Mouse (Mus musculus): Measurements from ENCODE around the gene F2rl1. TPM values are rescaled to one million over a fixed set of nuclear protein-coding genes. Genes with fewer than 3 reads are reported as not detected.

F2rl1 gene
- polyA plus RNA-seq, 1 experiment from 2014 or later: 0.25 TPM

DNA sequence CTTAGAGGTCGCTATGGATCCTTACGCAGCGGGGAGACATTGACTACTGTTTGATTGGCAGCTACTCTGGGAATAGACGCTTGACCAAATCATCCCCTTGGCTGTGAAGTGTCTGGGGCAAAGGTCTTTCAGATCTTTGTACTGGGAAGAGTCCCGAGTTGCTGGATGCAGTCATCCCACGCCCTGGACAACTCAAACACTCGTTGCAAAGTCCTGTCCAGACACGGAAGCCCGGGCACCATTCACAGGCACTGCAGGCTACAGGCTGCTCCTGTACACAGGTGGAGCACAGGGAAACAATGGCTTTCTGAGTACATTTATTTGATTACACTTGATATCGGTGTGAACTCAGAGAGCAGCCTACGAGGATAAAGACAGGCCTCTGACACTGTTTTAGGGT, 33.7 kb downstream of the F2rl1 start:
- Histone ChIP-seq H3K27ac (no peak overlapping the region), H3K36me3 (no peaks in the 10 kb centered on the region), H3K27me3 (no peaks in the 10 kb centered on the region), H3K9me3 (replicated peaks) (no peaks in the 10 kb centered on the region), H3K4me3 (no peak overlapping the region), H3K9ac (no peak overlapping the region), H3K4me1 (no peaks in the 10 kb centered on the region), H3K4me2 (replicated peaks) (no peak overlapping the region)
- 69% methylated on average over 11 of the region's 11 CpGs for WGBS
- ATAC-seq (ENCODE audit: low FRiP score): no peak

GRCm38 (mm10) chr13:95484664-95485063, 40.4 kb downstream of the F2rl1 start:
- Histone ChIP-seq H3K4me1 (no peaks in the 10 kb centered on the region), H3K9ac (no peak overlapping the region), H3K4me2 (replicated peaks) (no peak overlapping the region), H3K27me3 (peaks cover 4% of the 10 kb centered on the region; the same call in 1 of the 2 replicates), H3K27ac (no peak overlapping the region), H3K4me3 (no peak overlapping the region), H3K36me3 (no peaks in the 10 kb centered on the region), H3K9me3 (replicated peaks) (no peaks in the 10 kb centered on the region)
- WGBS: 60% methylated on average over 5 of the region's 5 CpGs
- ATAC-seq (ENCODE audit: low FRiP score): no peak

- Histone ChIP-seq H3K36me3 (no peaks in the 10 kb centered on the region), H3K27ac (no peak overlapping the region), H3K9ac (no peak overlapping the region), H3K4me3 (no peak overlapping the region), H3K4me1 (no peaks in the 10 kb centered on the region), H3K27me3 (peaks cover 4% of the 10 kb centered on the region; the same call in 1 of the 2 replicates), H3K9me3 (replicated peaks) (no peaks in the 10 kb centered on the region), H3K4me2 (replicated peaks) (no peak overlapping the region)
- WGBS: 24% methylated on average over 4 of the region's 4 CpGs
- peak; percentile 63; the same call in 1 of the 2 replicates for ATAC-seq (ENCODE audit: low FRiP score)
These were observed 43.6 kb downstream of the F2rl1 start for GRCm38 (mm10) chr13:95481428-95481827.

DNA sequence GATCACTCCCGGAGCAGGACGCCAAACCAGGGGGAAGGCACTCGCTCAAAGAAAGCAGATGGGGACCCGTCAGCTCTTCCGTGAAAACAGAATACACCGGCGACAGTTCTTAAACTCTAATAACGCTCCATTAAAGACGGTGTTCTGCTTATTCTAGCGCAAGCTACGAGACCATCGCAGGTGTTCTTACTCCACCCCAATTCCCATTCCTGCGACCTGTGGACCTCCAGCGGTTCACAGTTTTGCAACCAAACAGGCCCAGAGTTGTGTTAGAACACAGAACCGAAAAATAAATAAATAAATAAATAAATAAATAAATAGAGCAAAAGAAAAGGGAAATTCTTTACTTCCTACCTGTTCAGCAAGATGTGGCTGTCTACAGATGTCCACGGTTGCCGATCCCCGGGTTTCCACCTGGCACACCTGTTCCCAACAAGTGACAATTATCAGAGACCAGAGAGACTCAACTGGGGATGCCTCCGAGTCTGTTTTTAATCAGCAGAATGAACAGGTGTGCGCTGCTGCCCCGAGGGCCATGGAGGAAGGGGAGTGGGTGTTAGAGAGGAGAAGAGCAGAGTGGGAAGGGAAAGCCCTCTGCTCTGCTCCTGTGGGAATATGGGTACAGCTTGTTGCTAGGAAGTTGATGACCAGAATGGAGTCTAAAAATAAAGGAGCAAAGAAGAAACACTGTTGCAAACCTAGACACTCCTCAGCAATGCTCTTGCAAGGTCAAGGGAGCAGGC, 46.2 kb downstream of the F2rl1 start, which contains the start of gene S100z:
Gene S100z, minus strand, starts transcription at position 51 of the 743 bp plus-strand sequence.
- no peak within 1 kb of the TSS for H3K4me3 ChIP-seq

DNA sequence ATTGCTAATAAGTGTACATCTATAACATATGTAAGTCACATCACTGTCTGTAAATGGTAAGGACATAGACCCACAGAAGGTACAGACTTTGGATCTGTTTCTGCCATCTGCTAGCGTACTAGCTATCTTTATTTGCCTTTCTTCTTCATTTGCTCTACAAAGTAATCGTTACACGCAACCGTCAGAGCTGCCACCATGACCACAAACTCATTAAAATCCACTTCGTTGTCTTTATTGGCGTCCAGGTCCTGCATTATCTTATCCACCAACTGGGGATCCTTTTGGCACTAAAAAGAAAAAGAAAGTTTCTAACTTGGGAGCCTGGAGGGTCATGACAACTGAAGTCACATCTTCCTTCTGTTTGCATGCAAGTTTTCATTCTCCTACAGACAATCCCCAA, 47.9 kb downstream of the F2rl1 start:
- Histone ChIP-seq H3K36me3 (no peaks in the 10 kb centered on the region), H3K9ac (no peak overlapping the region), H3K4me1 (no peaks in the 10 kb centered on the region), H3K9me3 (replicated peaks) (no peaks in the 10 kb centered on the region), H3K4me2 (replicated peaks) (no peak overlapping the region), H3K4me3 (no peak overlapping the region), H3K27ac (no peak overlapping the region), H3K27me3 (peaks cover 4% of the 10 kb centered on the region; the same call in 1 of the 2 replicates)
- WGBS: 90% methylated on average over 6 of the region's 6 CpGs
- no peak for ATAC-seq (ENCODE audit: low FRiP score)

More for the DNA sequence above, 46.2 kb downstream of the F2rl1 start, which contains the start of gene S100z:
- no peak within 1 kb of the TSS for H3K27ac ChIP-seq
- no peaks in the 10 kb centered on the region for H3K4me1 ChIP-seq
- peaks cover 4% of the 10 kb centered on the region; the same call in 1 of the 2 replicates for H3K27me3 ChIP-seq
- H3K9me3 ChIP-seq (replicated peaks): no peaks in the 10 kb centered on the region
- WGBS: 86% methylated on average over 21 of the region's 21 CpGs
- no peaks in the 10 kb centered on the region for H3K36me3 ChIP-seq
- H3K9ac ChIP-seq: no peak within 1 kb of the TSS
- no peak for ATAC-seq (ENCODE audit: low FRiP score)
- no peak within 1 kb of the TSS for H3K4me2 ChIP-seq (replicated peaks)

DNA sequence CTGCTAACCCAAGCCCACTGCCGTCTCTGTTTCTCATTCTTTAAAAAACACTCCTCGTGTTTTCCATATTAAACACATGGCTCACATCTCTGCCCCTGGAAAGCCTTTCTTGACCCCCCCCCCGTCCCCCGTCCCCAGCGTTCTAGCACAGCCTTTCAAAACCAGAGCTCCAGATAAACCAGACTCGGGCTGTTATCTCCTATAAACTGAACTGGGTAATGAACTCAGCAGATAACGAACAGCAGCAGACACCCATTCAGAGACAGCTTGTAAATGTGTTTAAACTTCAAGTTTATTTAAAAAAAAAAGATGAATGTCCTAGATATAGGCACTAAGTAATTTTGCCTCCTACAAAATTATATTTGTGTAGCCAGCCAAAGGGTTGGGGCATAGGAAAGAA, 49.9 kb downstream of the F2rl1 start:
- no peak overlapping the region for H3K27ac ChIP-seq
- H3K4me2 ChIP-seq (replicated peaks): no peak overlapping the region
- H3K9me3 ChIP-seq (replicated peaks): no peaks in the 10 kb centered on the region
- H3K9ac ChIP-seq: no peak overlapping the region
- no peak for ATAC-seq (ENCODE audit: low FRiP score)
- H3K4me3 ChIP-seq: no peak overlapping the region
- H3K27me3 ChIP-seq: no peaks in the 10 kb centered on the region
- H3K4me1 ChIP-seq: no peaks in the 10 kb centered on the region
- no peaks in the 10 kb centered on the region for H3K36me3 ChIP-seq
- 78% methylated on average over 7 of the region's 7 CpGs for WGBS

- Histone ChIP-seq H3K9me3 (replicated peaks) (no peaks in the 10 kb centered on the region), H3K27me3 (no peaks in the 10 kb centered on the region), H3K4me3 (no peak overlapping the region), H3K27ac (no peak overlapping the region), H3K4me1 (no peaks in the 10 kb centered on the region), H3K4me2 (replicated peaks) (no peak overlapping the region), H3K9ac (no peak overlapping the region), H3K36me3 (no peaks in the 10 kb centered on the region)
- WGBS: 85% methylated on average over 3 of the region's 3 CpGs
- no peak for ATAC-seq (ENCODE audit: low FRiP score)
These were observed 50.7 kb downstream of the F2rl1 start for GRCm38 (mm10) chr13:95474294-95474693.

- Histone ChIP-seq H3K9ac (no peak overlapping the region), H3K27ac (no peak overlapping the region), H3K4me2 (replicated peaks) (no peak overlapping the region), H3K36me3 (no peaks in the 10 kb centered on the region), H3K4me1 (no peaks in the 10 kb centered on the region), H3K4me3 (no peak overlapping the region), H3K9me3 (replicated peaks) (no peaks in the 10 kb centered on the region), H3K27me3 (no peaks in the 10 kb centered on the region)
- whole genome bisulfite sequencing: 83% methylated on average over 2 of the region's 2 CpGs
- ATAC-seq (ENCODE audit: low FRiP score): no peak
These were observed 54.1 kb downstream of the F2rl1 start for GRCm38 (mm10) chr13:95470970-95471369.

Other genes starting within 250 kb of the F2rl1 start
- 67.7 and 74.5 TPM in 2 replicates for gene Zbed3, start 201.6 kb downstream of the F2rl1 start, polyA plus RNA-seq (2016; fragmentation: Nextera tagmentation; extraction: Ambion mirVana)
- 51.3 and 52.8 TPM in 2 replicates for gene Aggf1, start 149.9 kb downstream of the F2rl1 start, polyA plus RNA-seq (2016; fragmentation: Nextera tagmentation; extraction: Ambion mirVana)
- 3.8 and 6.2 TPM in 2 replicates for gene Crhbp, start 80.3 kb downstream of the F2rl1 start, polyA plus RNA-seq (2016; fragmentation: Nextera tagmentation; extraction: Ambion mirVana)
- not detected in 2 replicates for gene S100z, start 46.5 kb downstream of the F2rl1 start, polyA plus RNA-seq (2016; fragmentation: Nextera tagmentation; extraction: Ambion mirVana)
- gene F2r, start 93.3 kb upstream of the F2rl1 start, polyA plus RNA-seq (2016; fragmentation: Nextera tagmentation; extraction: Ambion mirVana): 102 and 110 TPM in 2 replicates
- gene F2rl2, start 171.6 kb upstream of the F2rl1 start, polyA plus RNA-seq (2016; fragmentation: Nextera tagmentation; extraction: Ambion mirVana): 1.1 and 1.4 TPM in 2 replicates

All from hindbrain, embryonic 12.5 days (tissue).